Mouse (Mus musculus) bone marrow macrophage, adult 2 months (primary cell): Measurements from ENCODE around the gene Ppm1m.

Source experiments
- CTCF ChIP-seq: IDR thresholded peaks from 2 replicates; pipeline ENCODE4 v1.5.1; 2012; ENCODE audit warnings: low read depth, mild to moderate bottlenecking, low read length, moderate library complexity
- POLR2A ChIP-seq: IDR thresholded peaks from 2 replicates; pipeline ENCODE4 v1.6.1; 2012; ENCODE audit warnings: mild to moderate bottlenecking, low read depth, low read length, borderline replicate concordance

DNA sequence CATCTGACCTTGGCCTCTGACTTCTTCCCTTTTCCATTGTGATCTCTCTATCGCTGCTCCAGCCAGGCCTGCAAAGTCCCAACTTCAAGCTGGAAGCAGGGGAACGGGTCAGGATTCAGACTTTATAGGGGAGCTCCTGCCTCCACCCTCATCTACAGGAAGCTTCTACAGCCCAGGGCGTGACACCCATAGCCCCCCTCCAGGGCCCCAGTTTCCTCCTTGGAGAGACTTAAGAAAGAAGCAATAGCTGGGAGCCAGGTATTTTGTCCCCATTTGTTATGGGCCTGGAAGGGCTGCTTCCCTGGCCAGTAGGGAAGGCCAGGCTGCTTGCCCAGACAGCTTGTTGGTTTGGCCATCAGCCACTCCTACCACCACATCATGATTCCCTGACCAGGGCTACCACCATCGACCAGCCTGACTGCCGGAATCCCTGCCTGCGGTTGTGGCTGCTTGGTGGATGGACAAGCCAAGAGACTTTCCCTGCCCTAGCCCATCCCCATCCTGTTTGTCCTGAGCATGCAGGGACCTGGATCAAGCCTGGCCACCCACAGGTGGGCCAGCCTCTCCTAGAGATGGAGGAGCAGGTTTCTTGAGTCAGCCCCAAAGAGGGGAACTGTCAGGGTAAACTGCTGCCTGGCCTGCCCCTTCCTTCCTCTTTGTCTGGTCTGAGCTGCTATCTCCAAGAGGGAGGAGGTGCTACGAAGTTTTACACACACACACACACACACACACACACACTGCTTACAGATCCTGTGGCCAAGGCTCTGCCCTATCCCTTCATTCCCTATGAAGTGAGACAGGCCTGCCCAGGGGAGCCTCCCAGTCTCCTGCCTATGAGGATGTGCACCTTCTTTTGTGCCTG, 4.7 kb upstream of the Ppm1m start:
- TF ChIP-seq CTCF: no peak
- no peak for TF ChIP-seq POLR2A
